Mouse (Mus musculus) G1E (cell line): ENCODE measurements around the gene Tfcp2.

Source experiments
- CTCF ChIP-seq: IDR thresholded peaks from 2 replicates; pipeline ENCODE4 v1.5.1; 2012; ENCODE audit warnings: low read depth, low read length, inconsistent platforms, mixed read lengths
- GATA1 ChIP-seq: IDR thresholded peaks from 2 replicates; pipeline ENCODE4 v1.6.1; 2012; ENCODE audit warnings: borderline replicate concordance, low read length, inconsistent platforms, mixed read lengths
- GATA2 ChIP-seq: IDR thresholded peaks from 2 replicates; pipeline ENCODE4 v1.6.1; 2012; ENCODE audit warnings: low read depth, low read length, inconsistent platforms, borderline replicate concordance
- POLR2AphosphoS5 ChIP-seq: IDR thresholded peaks from 2 replicates; pipeline ENCODE4 v1.6.1; 2012; ENCODE audit warnings: low read depth, low read length, inconsistent platforms; ENCODE audit not compliant: insufficient replicate concordance
- TAL1 ChIP-seq: conservative IDR thresholded peaks from 2 replicates; pipeline ENCODE4 v1.6.1; 2012; ENCODE audit warnings: low read depth, low read length, inconsistent platforms, mixed read lengths

DNA sequence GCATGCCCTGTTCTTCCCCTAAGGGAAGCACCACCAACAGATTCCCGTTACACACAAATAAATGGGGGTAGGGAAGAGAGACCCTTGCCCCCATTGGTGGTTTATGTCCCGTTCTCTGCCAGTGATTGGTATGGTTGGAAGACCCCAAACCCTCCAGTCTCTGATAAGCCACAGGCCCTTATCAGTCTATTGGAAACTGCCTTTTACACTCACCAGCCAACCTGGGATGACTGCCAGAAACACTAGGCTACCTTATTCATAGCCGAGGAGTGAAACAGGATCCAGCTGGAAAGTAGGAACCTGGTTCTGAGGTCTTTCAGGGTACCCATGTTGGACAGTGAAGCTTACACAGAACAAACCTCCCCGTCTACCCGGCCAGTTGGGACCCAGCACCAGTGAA is 4.2 kb upstream of the Tfcp2 start:
- no peak for TF ChIP-seq CTCF
- TF ChIP-seq GATA2: no peak
- no peak for TF ChIP-seq GATA1
- no peak for TF ChIP-seq POLR2AphosphoS5
- TF ChIP-seq TAL1: no peak
